Mouse (Mus musculus) forebrain, embryonic 13.5 days (tissue): ENCODE measurements around the gene Xylt1. TPM values are rescaled to one million over a fixed set of nuclear protein-coding genes. Genes with fewer than 3 reads are reported as not detected.

ENCODE experiments used
- ATAC-seq: fragments of 200-750 bp; cut with Nextera tagmentation; 2 replicates; pipeline ENCODE4 v1.8.0; 2017
- H3K27ac ChIP-seq: fragments of 300-500 bp; sonication (generic); 2 replicates; pipeline ENCODE4 v1.5.1; 2015; ENCODE audit warnings: inconsistent platforms, mild to moderate bottlenecking, moderate library complexity
- H3K27me3 ChIP-seq: fragments of 300-500 bp; sonication (generic); 2 replicates; pipeline ENCODE4 v1.6.1; 2015; ENCODE audit warnings: mild to moderate bottlenecking, inconsistent platforms
- H3K36me3 ChIP-seq: fragments of 300-500 bp; sonication (generic); 2 replicates; pipeline ENCODE4 v1.6.1; 2015; ENCODE audit warnings: mild to moderate bottlenecking, inconsistent platforms; ENCODE audit not compliant: poor library complexity, severe bottlenecking
- H3K4me1 ChIP-seq: fragments of 300-500 bp; sonication (generic); 2 replicates; pipeline ENCODE4 v1.6.1; 2015; ENCODE audit warnings: inconsistent platforms
- H3K4me2 ChIP-seq: fragments of 300-500 bp; sonication (generic); 2 replicates; pipeline ENCODE4 v1.6.1; 2015; ENCODE audit warnings: inconsistent platforms, mild to moderate bottlenecking, moderate library complexity
- H3K4me3 ChIP-seq: fragments of 300-500 bp; sonication (generic); 2 replicates; pipeline ENCODE4 v1.5.1; 2015; ENCODE audit warnings: mild to moderate bottlenecking, inconsistent platforms
- H3K9ac ChIP-seq: fragments of 300-500 bp; sonication (generic); 2 replicates; pipeline ENCODE4 v1.6.1; 2015; ENCODE audit warnings: mild to moderate bottlenecking, inconsistent platforms
- H3K9me3 ChIP-seq: fragments of 300-500 bp; sonication (generic); replicated peaks from 2 replicates; pipeline ENCODE4 v1.6.1; 2016; ENCODE audit warnings: inconsistent platforms
- WGBS: fragments of 180-500 bp; shearing (Covaris S2); methylation state at CpG from one replicate; pipeline ENCODE4 v1.1.7; 2015; 5-methylcytosine and 5-hydroxymethylcytosine counted together
- polyA plus RNA-seq: library from polyadenylated mRNA; unstranded; fragments of >200 nt; fragmentation: Nextera tagmentation; extraction: Ambion mirVana; gene quantifications from 2 replicates; pipeline ENCODE4 v1.2.1, GENCODE M21; 2015

Xylt1 gene
- polyA plus RNA-seq, 1 experiment from 2014 or later = 2.5 TPM

DNA sequence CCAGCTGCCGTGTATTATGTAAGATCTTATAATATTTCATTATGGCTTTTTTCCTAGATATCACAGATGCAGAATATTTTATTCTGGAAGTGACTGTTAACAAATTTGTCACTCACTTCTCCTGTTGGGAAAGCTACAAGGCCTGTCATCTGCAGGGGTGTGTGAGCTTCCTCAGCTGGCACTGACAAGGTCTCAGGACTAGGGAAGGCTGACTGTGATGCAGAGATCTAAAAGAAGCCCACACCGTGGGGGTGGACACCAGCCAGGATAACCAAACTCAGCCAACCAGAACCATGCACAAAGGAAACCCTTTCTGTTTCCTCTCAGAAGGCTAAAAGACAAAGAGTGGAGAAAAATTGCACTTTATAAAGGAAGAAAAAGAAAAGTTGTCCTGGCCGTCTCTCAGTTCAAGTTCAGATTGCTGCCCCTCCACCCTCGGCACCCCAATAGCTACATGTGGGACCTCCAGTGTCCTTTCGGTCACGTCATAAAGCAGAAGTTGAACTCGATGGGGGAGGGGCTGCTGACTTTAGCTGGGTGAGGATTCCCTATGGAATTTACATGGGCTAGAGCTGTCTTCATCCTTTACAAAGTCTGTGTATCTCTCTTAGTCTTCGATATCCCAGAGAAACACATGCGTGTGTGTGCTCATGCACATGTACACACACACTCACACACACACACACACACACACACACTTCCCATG is 109.9 kb downstream of the Xylt1 start:
- 69% methylated on average over 9 of the region's 9 CpGs for WGBS
- Histone ChIP-seq H3K36me3 (0 out of 2 replicates have a peak, but pooled peaks cover 5% of the 10 kb centered on the region), H3K4me1 (peaks cover 9% of the 10 kb centered on the region; the same call in 1 of the 2 replicates), H3K4me3 (no peak overlapping the region), H3K27ac (no peak overlapping the region), H3K9ac (no peak overlapping the region), H3K9me3 (no peaks in the 10 kb centered on the region), H3K27me3 (no peaks in the 10 kb centered on the region), H3K4me2 (no peak overlapping the region)
- ATAC-seq = no peak

DNA sequence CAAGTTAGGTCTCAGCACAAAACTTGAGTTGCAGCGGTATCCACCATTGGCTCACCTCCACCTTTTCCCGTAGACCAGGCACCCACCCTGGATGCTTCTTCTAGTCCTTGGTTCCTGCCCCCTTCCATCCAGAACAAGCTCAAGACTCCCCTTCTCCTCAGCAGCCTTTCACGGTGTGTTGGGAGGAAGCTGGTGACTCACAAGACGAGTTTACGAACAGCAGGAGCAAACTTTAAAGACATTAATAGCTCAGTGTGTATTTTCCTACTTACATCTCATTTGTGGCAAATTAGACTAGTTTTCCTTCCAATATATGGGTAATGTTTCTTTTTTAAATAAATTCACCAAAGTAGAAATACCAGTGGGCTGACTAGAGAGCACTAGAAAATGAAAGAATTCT is 110.7 kb downstream of the Xylt1 start:
- Histone ChIP-seq H3K9ac (no peak overlapping the region), H3K27ac (no peak overlapping the region), H3K36me3 (0 out of 2 replicates have a peak, but pooled peaks cover 5% of the 10 kb centered on the region), H3K4me3 (no peak overlapping the region), H3K4me2 (no peak overlapping the region), H3K27me3 (no peaks in the 10 kb centered on the region), H3K4me1 (peaks cover 13% of the 10 kb centered on the region; the same call in 1 of the 2 replicates), H3K9me3 (no peaks in the 10 kb centered on the region)
- WGBS = 87% methylated on average over 5 of the region's 5 CpGs
- ATAC-seq = no peak

DNA sequence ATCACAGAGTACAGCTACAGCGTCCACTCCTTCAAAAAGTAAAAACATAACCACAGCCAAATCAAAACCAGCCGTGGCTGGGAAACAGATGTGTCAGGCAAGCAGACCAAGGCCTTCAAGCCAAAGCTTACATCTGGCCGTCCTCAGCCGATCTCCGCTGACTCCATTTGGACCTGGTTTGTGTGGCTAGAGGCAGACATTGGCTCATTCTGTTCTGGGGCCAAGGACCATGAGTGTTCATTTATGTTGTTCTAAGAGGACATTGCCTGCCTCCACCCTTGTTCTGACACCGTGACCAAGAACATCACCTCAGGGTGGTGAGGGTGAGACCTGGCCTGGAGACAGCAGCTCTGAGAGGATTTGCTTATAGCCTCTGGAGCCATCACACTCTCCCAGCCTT is 113.4 kb downstream of the Xylt1 start:
- no peak overlapping the region for H3K4me2 ChIP-seq
- H3K36me3 ChIP-seq = 0 out of 2 replicates have a peak, but pooled peaks cover 5% of the 10 kb centered on the region
- H3K9me3 ChIP-seq = no peaks in the 10 kb centered on the region
- no peak overlapping the region for H3K4me3 ChIP-seq
- no peak overlapping the region for H3K27ac ChIP-seq
- H3K9ac ChIP-seq = no peak overlapping the region
- WGBS = 95% methylated on average over 6 of the region's 6 CpGs
- no peak for ATAC-seq
- H3K4me1 ChIP-seq = peaks cover 17% of the 10 kb centered on the region; the same call in 1 of the 2 replicates
- H3K27me3 ChIP-seq = no peaks in the 10 kb centered on the region

DNA sequence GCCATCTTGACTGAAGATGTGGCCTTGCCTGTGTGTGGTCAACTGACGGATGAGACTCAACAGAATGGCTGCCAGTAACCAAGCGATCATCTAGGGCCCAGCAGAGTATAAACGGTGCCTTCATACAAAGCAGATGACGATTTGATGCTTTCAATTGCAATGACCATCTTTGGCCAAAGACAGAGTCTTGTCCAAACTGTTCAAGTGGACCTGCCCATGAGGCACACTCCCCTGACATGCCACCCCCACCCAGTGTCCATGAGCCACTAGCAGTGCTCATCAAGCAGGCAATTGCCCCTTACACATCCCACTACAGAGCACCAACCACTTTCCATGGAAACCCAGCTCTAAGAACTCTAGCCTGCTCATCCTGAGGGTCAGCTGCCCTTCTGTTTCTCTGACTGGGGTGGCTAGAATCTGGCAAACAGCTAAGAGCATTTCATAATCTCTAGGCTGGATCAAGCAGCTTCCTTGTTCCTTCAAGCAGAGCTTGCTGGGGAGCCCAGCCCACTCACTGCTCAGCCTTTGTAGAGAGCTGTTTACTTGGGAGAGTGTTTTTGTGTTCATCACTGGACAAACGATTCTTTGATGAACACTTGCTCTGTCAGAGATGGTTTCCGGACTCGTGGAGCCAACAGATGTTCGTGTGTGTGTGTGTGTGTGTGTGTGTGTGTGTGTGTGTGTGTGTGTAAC is 114.0 kb downstream of the Xylt1 start:
- Histone ChIP-seq H3K9me3 (no peaks in the 10 kb centered on the region), H3K27ac (no peak overlapping the region), H3K9ac (no peak overlapping the region), H3K4me3 (no peak overlapping the region), H3K36me3 (0 out of 2 replicates have a peak, but pooled peaks cover 5% of the 10 kb centered on the region), H3K27me3 (no peaks in the 10 kb centered on the region), H3K4me2 (no peak overlapping the region), H3K4me1 (peaks cover 17% of the 10 kb centered on the region; the same call in 1 of the 2 replicates)
- 78% methylated on average over 8 of the region's 8 CpGs for WGBS
- no peak for ATAC-seq

DNA sequence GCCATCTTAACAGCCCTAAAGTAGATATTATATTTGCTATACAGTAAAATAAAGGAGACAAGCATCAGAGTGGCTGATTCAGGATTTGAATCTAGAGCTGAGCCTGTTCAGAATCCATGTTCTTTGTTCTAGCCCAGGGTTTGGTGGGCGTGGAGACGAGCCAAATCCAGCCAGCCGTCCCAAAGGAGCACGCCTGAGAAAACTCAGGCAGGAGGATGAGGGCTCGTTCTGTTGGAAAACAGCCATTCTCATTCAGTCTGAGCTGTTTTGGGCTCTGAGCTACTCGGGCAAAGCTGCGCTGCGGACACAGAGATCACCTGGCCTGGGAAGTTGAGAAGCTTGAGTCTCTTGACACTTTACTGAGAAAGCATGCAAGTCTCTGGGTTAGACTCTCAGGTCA is 115.0 kb downstream of the Xylt1 start:
- Histone ChIP-seq H3K4me3 (no peak overlapping the region), H3K4me2 (no peak overlapping the region), H3K27me3 (no peaks in the 10 kb centered on the region), H3K9ac (no peak overlapping the region), H3K4me1 (peaks cover 13% of the 10 kb centered on the region; the same call in 1 of the 2 replicates), H3K27ac (no peak overlapping the region), H3K9me3 (no peaks in the 10 kb centered on the region), H3K36me3 (0 out of 2 replicates have a peak, but pooled peaks cover 5% of the 10 kb centered on the region)
- no peak for ATAC-seq
- WGBS = 49% methylated on average over 8 of the region's 8 CpGs

DNA sequence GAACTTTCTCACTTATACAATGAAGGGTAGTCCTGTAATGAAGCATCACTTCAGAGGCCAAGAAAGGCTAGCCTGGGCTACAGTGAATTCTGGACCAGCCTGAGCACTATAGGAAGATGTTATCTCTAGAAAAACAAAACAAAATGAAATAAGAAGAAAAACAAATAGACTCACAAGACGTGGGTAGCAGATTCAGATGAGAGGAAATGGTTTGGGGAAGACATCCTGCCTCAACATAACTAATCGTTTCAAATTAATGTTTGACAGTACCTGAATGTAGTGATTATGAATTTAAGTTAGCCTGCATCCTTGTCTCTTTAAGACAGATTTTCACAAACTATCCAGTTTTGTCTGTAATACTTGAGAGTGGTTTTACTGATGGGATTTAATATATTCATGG is 117.4 kb downstream of the Xylt1 start:
- WGBS = 95% methylated on average over 2 of the region's 2 CpGs
- no peaks in the 10 kb centered on the region for H3K27me3 ChIP-seq
- ATAC-seq = no peak

DNA sequence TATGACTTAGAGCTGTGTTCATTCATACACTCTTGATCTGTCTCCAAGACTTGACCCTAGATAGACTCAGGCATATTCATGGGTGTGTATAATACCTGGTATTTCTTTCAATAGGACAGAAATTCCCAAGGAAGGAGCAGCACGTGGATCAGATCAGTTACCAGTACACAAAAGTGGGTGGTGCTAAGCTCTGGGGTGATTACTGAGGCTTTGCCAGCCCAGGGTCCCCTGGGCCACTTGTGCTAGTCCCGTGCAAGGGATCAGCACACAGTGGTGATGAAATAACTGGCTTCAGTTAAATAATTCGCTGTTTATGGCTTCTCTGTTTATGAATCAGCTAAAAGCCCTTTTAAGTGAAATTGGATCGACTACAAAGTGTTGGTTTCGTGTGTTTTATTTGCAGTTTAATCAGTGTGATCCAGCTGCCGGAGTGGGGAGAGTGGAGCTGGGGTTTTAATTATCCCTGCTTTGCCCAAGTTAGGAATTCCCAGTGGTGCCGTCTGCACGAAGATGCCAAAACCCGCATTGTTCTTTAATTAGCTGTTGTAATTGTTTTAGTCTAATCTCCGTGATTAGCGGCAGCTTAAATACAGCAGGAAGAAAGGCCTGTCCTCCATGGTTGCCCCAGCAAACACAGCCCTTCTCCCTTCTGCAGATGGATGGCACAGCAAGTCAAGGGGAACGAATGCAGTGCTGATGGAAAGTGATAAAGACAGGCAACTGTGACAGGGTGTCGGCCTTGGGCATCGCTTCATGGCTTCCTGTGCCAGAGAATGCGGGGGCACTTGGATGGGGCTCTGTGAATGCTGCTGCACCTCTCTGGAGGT is 120.8 kb downstream of the Xylt1 start:
- Histone ChIP-seq H3K9me3 (no peaks in the 10 kb centered on the region), H3K27ac (0 out of 2 replicates have a peak overlapping the region, but pooled peaks have one; percentile 37), H3K4me2 (no peak overlapping the region), H3K36me3 (no peaks in the 10 kb centered on the region), H3K27me3 (no peaks in the 10 kb centered on the region), H3K9ac (no peak overlapping the region), H3K4me1 (peaks cover 12% of the 10 kb centered on the region), H3K4me3 (no peak overlapping the region)
- 32% methylated on average over 15 of the region's 15 CpGs for WGBS
- peak; percentile 63 for ATAC-seq

More for the DNA sequence above, 117.4 kb downstream of the Xylt1 start:
- Histone ChIP-seq H3K4me2 (no peak overlapping the region), H3K4me3 (no peak overlapping the region), H3K36me3 (0 out of 2 replicates have a peak, but pooled peaks cover 5% of the 10 kb centered on the region), H3K27ac (no peak overlapping the region), H3K4me1 (peaks cover 20% of the 10 kb centered on the region), H3K9ac (no peak overlapping the region), H3K9me3 (no peaks in the 10 kb centered on the region)

DNA sequence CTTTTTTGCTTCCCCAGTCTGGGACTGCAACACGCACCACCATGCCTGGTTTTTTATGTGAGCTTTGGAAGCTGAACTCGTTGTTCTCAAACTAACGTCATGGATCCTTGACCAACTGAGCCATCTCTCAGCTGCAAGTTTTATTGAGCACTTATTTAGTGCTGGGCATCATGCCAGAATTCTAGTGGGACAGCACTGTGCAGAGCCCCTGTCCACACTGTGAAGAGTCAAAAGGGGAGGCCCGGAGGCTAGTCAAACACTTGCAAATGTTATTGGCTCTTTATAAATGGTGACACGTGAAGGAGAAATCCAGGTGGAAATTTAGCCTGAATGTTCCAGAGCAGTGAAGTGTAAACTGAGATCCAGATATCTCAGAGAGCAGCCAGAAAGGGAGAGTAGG is 121.6 kb downstream of the Xylt1 start:
- Histone ChIP-seq H3K9me3 (no peaks in the 10 kb centered on the region), H3K9ac (no peak overlapping the region), H3K4me3 (no peak overlapping the region), H3K27me3 (no peaks in the 10 kb centered on the region), H3K4me2 (no peak overlapping the region), H3K4me1 (peaks cover 8% of the 10 kb centered on the region), H3K27ac (no peak overlapping the region), H3K36me3 (no peaks in the 10 kb centered on the region)
- no peak for ATAC-seq
- 83% methylated on average over 5 of the region's 5 CpGs for WGBS

DNA sequence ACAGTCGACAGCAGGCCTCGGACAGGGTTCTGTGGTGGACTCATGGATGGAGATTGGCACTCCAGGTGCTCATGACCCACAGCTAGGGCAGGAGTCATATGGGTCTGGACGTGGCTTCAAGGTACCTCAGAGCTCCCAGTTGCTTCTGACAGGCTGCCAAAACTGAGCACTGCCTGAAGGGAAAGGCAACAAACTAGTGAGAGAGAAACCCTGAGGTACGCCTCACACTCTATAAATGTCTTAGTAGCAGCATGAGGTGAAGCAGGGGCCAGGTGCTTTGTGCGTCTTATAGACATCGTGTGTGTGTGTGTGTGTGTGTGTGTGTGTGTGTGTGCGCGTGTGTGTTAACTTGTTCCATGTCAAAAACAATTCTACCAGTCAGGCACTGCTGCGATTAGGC is 122.9 kb downstream of the Xylt1 start:
- H3K36me3 ChIP-seq = no peaks in the 10 kb centered on the region
- WGBS = 86% methylated on average over 9 of the region's 9 CpGs
- H3K27ac ChIP-seq = no peak overlapping the region
- H3K4me1 ChIP-seq = peaks cover 17% of the 10 kb centered on the region
- no peaks in the 10 kb centered on the region for H3K27me3 ChIP-seq
- H3K9me3 ChIP-seq = no peaks in the 10 kb centered on the region
- H3K9ac ChIP-seq = no peak overlapping the region
- no peak for ATAC-seq
- no peak overlapping the region for H3K4me2 ChIP-seq
- no peak overlapping the region for H3K4me3 ChIP-seq

DNA sequence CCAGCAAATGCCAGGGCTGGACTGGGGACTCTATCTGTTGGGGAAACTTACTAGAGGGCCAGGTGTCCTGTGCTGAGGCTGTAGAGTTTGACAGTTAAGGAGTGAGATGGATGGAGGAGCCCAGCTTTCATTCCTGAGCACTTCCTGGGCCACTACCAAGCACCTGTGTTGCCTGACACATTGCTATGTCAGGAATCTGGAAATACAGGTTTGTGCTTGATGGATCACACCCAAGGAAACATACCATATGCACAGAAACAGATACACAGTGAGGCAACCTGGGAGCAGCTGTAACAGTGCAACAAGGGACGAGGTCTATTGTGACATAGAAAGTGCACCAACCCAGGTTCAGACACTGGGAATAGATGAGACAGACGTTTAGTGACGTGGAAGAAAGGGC is 125.0 kb downstream of the Xylt1 start:
- Histone ChIP-seq H3K9ac (no peak overlapping the region), H3K4me2 (no peak overlapping the region), H3K9me3 (no peaks in the 10 kb centered on the region), H3K27me3 (no peaks in the 10 kb centered on the region), H3K27ac (no peak overlapping the region), H3K4me1 (peaks cover 24% of the 10 kb centered on the region), H3K4me3 (no peak overlapping the region), H3K36me3 (no peaks in the 10 kb centered on the region)
- no peak for ATAC-seq
- WGBS = 83% methylated on average over 3 of the region's 3 CpGs

DNA sequence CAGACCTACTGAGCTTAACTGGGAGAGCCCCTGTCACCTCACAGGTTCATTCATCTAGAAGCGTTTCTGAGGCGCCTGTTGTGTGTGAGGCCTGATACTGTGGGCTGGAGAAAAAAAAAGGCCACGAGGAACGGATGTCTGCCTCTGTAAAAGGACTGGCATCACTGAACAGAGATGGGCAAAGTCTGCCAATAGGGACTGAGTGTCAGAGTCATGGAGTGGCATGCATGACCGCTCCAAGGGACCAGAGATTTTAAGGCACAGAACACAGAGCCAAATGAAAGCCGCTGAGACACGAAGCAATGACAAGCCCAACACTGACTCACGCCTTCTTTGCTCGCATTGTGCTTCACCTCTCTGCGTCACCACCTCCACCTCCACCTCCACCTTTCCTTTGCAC is 126.6 kb downstream of the Xylt1 start:
- Histone ChIP-seq H3K36me3 (no peaks in the 10 kb centered on the region), H3K4me1 (peaks cover 16% of the 10 kb centered on the region; the same call in 1 of the 2 replicates), H3K27ac (no peak overlapping the region), H3K27me3 (no peaks in the 10 kb centered on the region), H3K4me3 (no peak overlapping the region), H3K4me2 (no peak overlapping the region), H3K9ac (no peak overlapping the region), H3K9me3 (no peaks in the 10 kb centered on the region)
- no peak for ATAC-seq
- WGBS = 93% methylated on average over 10 of the region's 10 CpGs

DNA sequence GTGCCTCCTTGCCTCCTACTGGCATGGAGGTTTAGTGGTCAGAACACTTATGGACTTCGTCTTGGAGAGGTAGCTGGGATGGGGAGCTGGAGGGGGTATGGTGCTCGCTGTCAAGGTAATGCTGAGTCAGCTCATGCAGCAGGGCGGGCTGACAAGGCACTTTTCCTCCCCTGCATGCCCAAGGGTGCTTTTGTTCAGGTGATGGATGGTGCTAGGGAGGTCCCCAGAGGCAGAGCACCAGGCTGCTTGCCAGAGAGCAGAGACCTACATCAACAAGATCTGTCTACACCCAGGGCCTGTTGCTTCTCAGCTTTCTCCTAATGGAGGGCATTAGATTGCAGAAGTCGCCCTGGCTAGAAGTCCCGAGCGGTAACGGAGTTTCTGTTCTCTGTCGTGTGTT is 127.3 kb downstream of the Xylt1 start:
- Histone ChIP-seq H3K9me3 (no peaks in the 10 kb centered on the region), H3K4me3 (no peak overlapping the region), H3K4me2 (no peak overlapping the region), H3K4me1 (peaks cover 16% of the 10 kb centered on the region; the same call in 1 of the 2 replicates), H3K27me3 (no peaks in the 10 kb centered on the region), H3K9ac (no peak overlapping the region), H3K36me3 (no peaks in the 10 kb centered on the region), H3K27ac (no peak overlapping the region)
- 70% methylated on average over 8 of the region's 8 CpGs for WGBS
- no peak for ATAC-seq
